Mouse (Mus musculus) stomach, postnatal 0 days (tissue): Measurements from ENCODE around the gene Plcxd3.

Source experiments
- CTCF ChIP-seq: IDR thresholded peaks from 2 replicates; pipeline ENCODE4 v1.5.1; 2016; ENCODE audit warnings: antibody characterized with exemption, low read depth, mild to moderate bottlenecking, moderate library complexity
- EP300 ChIP-seq: optimal IDR thresholded peaks from 2 replicates; pipeline ENCODE3; 2016; ENCODE audit warnings: antibody characterized with exemption

DNA sequence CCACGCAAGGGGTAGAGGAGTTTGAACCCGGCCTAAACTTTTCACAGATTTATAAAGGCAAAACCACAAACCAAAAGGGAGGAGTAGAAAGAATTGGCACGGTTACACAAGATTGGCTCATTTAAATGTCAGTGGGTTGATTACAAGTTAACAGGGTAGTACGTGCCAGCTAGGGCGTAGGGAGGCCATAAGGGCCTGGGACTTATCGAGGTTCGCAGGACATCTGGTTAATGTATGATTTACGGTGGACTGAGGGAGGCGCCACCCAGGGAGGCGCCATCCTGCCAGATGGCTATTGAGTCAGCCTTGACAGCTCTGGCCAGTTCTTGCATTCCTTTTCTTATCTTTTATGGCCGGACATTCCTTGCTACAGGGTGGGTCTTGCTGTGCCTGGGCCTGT is 18.9 kb upstream of the Plcxd3 start:
- TF ChIP-seq CTCF (no peak), EP300 (no peak)
